Mouse (Mus musculus) lung, adult 2 months (tissue): ENCODE measurements around the gene Fry.

Source experiments
- CTCF ChIP-seq: fragments of 200-500 bp; IDR thresholded peaks from 2 replicates; pipeline ENCODE4 v1.5.1; 2011; ENCODE audit warnings: mild to moderate bottlenecking, low read length, control low read depth; ENCODE audit not compliant: insufficient read depth
- POLR2A ChIP-seq: fragments of 200-500 bp; IDR thresholded peaks from 2 replicates; pipeline ENCODE4 v1.6.1; 2011; ENCODE audit warnings: low read depth, mild to moderate bottlenecking, control low read depth, low read length, borderline replicate concordance; ENCODE audit errors: extremely low read depth

DNA sequence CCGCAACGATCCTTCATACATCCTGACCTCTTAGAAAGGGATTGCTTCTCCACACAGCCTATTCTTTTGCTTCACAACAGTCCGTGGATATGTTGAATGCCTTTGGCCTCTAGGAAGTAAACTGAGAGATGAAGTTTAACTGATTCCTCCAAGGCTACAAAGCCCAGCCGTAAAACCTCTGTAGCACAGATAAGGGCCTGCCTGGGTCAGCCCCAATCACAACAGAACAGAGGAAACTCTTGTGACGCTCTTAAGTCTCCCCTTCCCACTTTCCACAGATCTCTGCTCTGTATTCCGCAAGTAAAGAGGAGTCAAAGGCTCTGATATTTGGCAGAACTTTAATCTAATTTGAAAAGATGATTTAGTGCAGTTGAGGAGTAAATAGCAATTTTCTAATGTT, 251.8 kb downstream of the Fry start:
- TF ChIP-seq POLR2A: no peak
- TF ChIP-seq CTCF: no peak
